Comparison of ENCODE assay signal across 11 mouse cellular contexts in the genomic region with DNA sequence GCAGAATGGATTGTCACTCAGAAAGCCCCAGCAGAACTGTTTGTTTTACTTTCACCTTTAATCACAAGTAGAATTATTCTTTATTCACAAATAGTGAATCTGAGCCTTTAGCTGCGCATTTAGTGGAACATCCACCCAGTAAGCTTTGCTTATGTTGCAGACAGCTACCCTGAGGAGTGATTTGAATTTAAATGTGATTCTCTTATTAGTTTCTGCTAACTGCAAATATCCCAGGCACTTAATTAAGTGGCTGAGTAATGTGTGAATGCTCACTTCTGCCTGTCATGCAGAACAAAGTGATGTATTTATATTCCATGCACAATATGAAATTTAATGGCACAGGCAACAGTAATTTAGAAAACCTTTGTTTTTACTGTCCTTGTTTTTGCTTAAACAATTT.
A peak's percentile ranks its signal among the peaks of the same experiment; 100 is the strongest.
DNase-seq lines count a peak whose midpoint lies in the region; ATAC-seq and TF ChIP-seq lines count a peak whose summit lies in the region.
"Had no signal": no experiment of that assay in that cellular context is flagged by ENCODE, and none has a peak within 500 bp of the region (broad histone marks: within the 10 kb centered on the region; RNA-seq: fewer than 3 reads in every experiment).

No protein-coding gene starts in this region.

- peak overlapping the region; percentile 34; the same call in 1 of the 2 replicates for H3K4me2 ChIP-seq in heart, postnatal 0 days (ENCODE audit: low read depth, low read length)
- 0 out of 2 replicates have a peak overlapping the region, but pooled peaks have one; percentile 17 for H3K4me2 ChIP-seq in embryonic facial prominence, embryonic 15.5 days (replicated peaks)
- peak overlapping the region; percentile 42 for H3K4me2 ChIP-seq in hindbrain, embryonic 16.5 days (ENCODE audit: low read length)
- H3K4me2 ChIP-seq in neural tube, embryonic 15.5 days = peak overlapping the region; percentile 47
- no peak overlapping the region for H3K4me2 ChIP-seq in liver, embryonic 12.5 days
- H3K4me2 ChIP-seq: intestine, embryonic 15.5 days had no signal

- H3K9ac ChIP-seq in heart, postnatal 0 days (replicated peaks; ENCODE audit: low read depth, low read length) = no peak overlapping the region; the same call in 1 of the 2 replicates
- no peak overlapping the region for H3K9ac ChIP-seq in embryonic facial prominence, embryonic 15.5 days
- no peak overlapping the region for H3K9ac ChIP-seq in hindbrain, embryonic 16.5 days (ENCODE audit: low read depth, low read length)
- no peak overlapping the region for H3K9ac ChIP-seq in neural tube, embryonic 15.5 days (replicated peaks)
- H3K9ac ChIP-seq in liver, embryonic 12.5 days = no peak overlapping the region
- H3K9ac ChIP-seq: intestine, embryonic 15.5 days had no signal

- 52% methylated on average over 1 of the region's 1 CpGs for WGBS in heart, postnatal 0 days
- WGBS in embryonic facial prominence, embryonic 15.5 days = 33% methylated on average over 1 of the region's 1 CpGs
- 10% methylated on average over 1 of the region's 1 CpGs for WGBS in hindbrain, embryonic 16.5 days
- 9% methylated on average over 1 of the region's 1 CpGs for WGBS in neural tube, embryonic 15.5 days
- WGBS in liver, embryonic 12.5 days (ENCODE audit: insufficient replicate concordance) = 39% methylated on average over 1 of the region's 1 CpGs

- no peak for ATAC-seq in heart, postnatal 0 days (ENCODE audit: insufficient read depth, low read depth)
- ATAC-seq in embryonic facial prominence, embryonic 15.5 days (ENCODE audit: insufficient number of reproducible peaks, low FRiP score, low TSS enrichment, low read depth) = no peak
- ATAC-seq in hindbrain, embryonic 16.5 days = peak; percentile 34
- peak; percentile 33 for ATAC-seq in neural tube, embryonic 15.5 days (ENCODE audit: low FRiP score)
- no peak for ATAC-seq in liver, embryonic 12.5 days

- no peaks in the 10 kb centered on the region for H3K27me3 ChIP-seq in heart, postnatal 0 days (ENCODE audit: control insufficient read depth, insufficient read depth, low read length)
- H3K27me3 ChIP-seq in embryonic facial prominence, embryonic 15.5 days = no peaks in the 10 kb centered on the region
- no peaks in the 10 kb centered on the region for H3K27me3 ChIP-seq in hindbrain, embryonic 16.5 days (replicated peaks; ENCODE audit: control insufficient read depth, insufficient read depth, low read length)
- H3K27me3 ChIP-seq in neural tube, embryonic 15.5 days (replicated peaks) = no peaks in the 10 kb centered on the region
- H3K27me3 ChIP-seq in liver, embryonic 12.5 days (replicated peaks) = no peaks in the 10 kb centered on the region
- H3K27me3 ChIP-seq: intestine, embryonic 15.5 days had no signal

- H3K4me3 ChIP-seq in heart, postnatal 0 days (ENCODE audit: low read depth, low read length) = no peak overlapping the region
- no peak overlapping the region for H3K4me3 ChIP-seq in embryonic facial prominence, embryonic 15.5 days (replicated peaks)
- no peak overlapping the region for H3K4me3 ChIP-seq in hindbrain, embryonic 16.5 days (ENCODE audit: low read length)
- H3K4me3 ChIP-seq in neural tube, embryonic 15.5 days (replicated peaks) = 0 out of 2 replicates have a peak overlapping the region, but pooled peaks have one; percentile 2
- no peak overlapping the region for H3K4me3 ChIP-seq in liver, embryonic 12.5 days
- H3K4me3 ChIP-seq: intestine, embryonic 15.5 days had no signal

- TF ChIP-seq EP300 in heart, postnatal 0 days (IDR thresholded peaks at IDR 0.05; ENCODE audit: low read depth) = no peak

- H3K4me1 ChIP-seq in heart, postnatal 0 days (ENCODE audit: control insufficient read depth, insufficient read depth) = no peaks in the 10 kb centered on the region
- H3K4me1 ChIP-seq in embryonic facial prominence, embryonic 15.5 days = peaks cover 7% of the 10 kb centered on the region; the same call in 1 of the 2 replicates
- H3K4me1 ChIP-seq in hindbrain, embryonic 16.5 days (ENCODE audit: control insufficient read depth, insufficient read depth, low read depth, low read length) = peaks cover 18% of the 10 kb centered on the region
- peaks cover 25% of the 10 kb centered on the region for H3K4me1 ChIP-seq in neural tube, embryonic 15.5 days
- H3K4me1 ChIP-seq in liver, embryonic 12.5 days = no peaks in the 10 kb centered on the region

- DNase-seq in heart, postnatal 0 days (ENCODE audit: low spot score) = no peak
- DNase-seq in heart, adult 11 months = no peak
- no peak for DNase-seq in MN1 (ENCODE audit: low spot score)
- DNase-seq: liver; right cerebral cortex, postnatal 25 days; thymus, adult 2 months had no signal

- H3K9me3 ChIP-seq in heart, postnatal 0 days (replicated peaks; ENCODE audit: control insufficient read depth, low read length) = no peaks in the 10 kb centered on the region
- H3K9me3 ChIP-seq in embryonic facial prominence, embryonic 15.5 days (replicated peaks) = no peaks in the 10 kb centered on the region
- no peaks in the 10 kb centered on the region for H3K9me3 ChIP-seq in hindbrain, embryonic 16.5 days (ENCODE audit: control insufficient read depth, low read length)
- H3K9me3 ChIP-seq in neural tube, embryonic 15.5 days (replicated peaks) = no peaks in the 10 kb centered on the region
- no peaks in the 10 kb centered on the region for H3K9me3 ChIP-seq in liver, embryonic 12.5 days (replicated peaks)
- H3K9me3 ChIP-seq: intestine, embryonic 15.5 days had no signal

- no peak for TF ChIP-seq CTCF in heart, postnatal 0 days (IDR thresholded peaks at IDR 0.05; ENCODE audit: low read depth)

- no peak overlapping the region for H3K27ac ChIP-seq in heart, postnatal 0 days (ENCODE audit: low read depth)
- H3K27ac ChIP-seq in embryonic facial prominence, embryonic 15.5 days (replicated peaks) = no peak overlapping the region
- peak overlapping the region; percentile 78 for H3K27ac ChIP-seq in hindbrain, embryonic 16.5 days (ENCODE audit: low read depth, low read length)
- H3K27ac ChIP-seq in neural tube, embryonic 15.5 days (replicated peaks) = peak overlapping the region; percentile 77
- no peak overlapping the region for H3K27ac ChIP-seq in liver, embryonic 12.5 days
- H3K27ac ChIP-seq: intestine, embryonic 15.5 days had no signal

- H3K36me3 ChIP-seq in heart, postnatal 0 days (replicated peaks; ENCODE audit: control insufficient read depth, insufficient read depth, low read length) = no peaks in the 10 kb centered on the region
- H3K36me3 ChIP-seq in embryonic facial prominence, embryonic 15.5 days = no peaks in the 10 kb centered on the region
- no peaks in the 10 kb centered on the region for H3K36me3 ChIP-seq in hindbrain, embryonic 16.5 days (ENCODE audit: control insufficient read depth, insufficient read depth, low read length)
- H3K36me3 ChIP-seq in neural tube, embryonic 15.5 days = no peaks in the 10 kb centered on the region
- no peaks in the 10 kb centered on the region for H3K36me3 ChIP-seq in liver, embryonic 12.5 days
- H3K36me3 ChIP-seq: intestine, embryonic 15.5 days had no signal

Comparison
In these comparisons a context has a peak if more than half of its experiments do, and no peak if none do; other contexts are left out.
1. ATAC-seq: peak in hindbrain, embryonic 16.5 days (single experiment) and neural tube, embryonic 15.5 days (single experiment); none in heart, postnatal 0 days (single experiment), embryonic facial prominence, embryonic 15.5 days (single experiment) and liver, embryonic 12.5 days (single experiment).
2. H3K27ac ChIP-seq: peak in hindbrain, embryonic 16.5 days (single experiment) and neural tube, embryonic 15.5 days (single experiment); none in heart, postnatal 0 days (single experiment), embryonic facial prominence, embryonic 15.5 days (single experiment) and liver, embryonic 12.5 days (single experiment).